Mouse (Mus musculus) Patski (cell line): ENCODE results near the gene Tpi1. TPM values are rescaled to one million over a fixed set of nuclear protein-coding genes. Genes with fewer than 3 reads are reported as not detected.
"Not testable (repeated sequence)": the region's sequence is repeated elsewhere in the genome, so short reads cannot be mapped to it uniquely, and the experiment has no call there.

Source experiments
- ATAC-seq: fragments of 100-300 bp; one replicate; pipeline ENCODE4 v1.8.0; 2021
- CTCF ChIA-PET: fragments of 350-600 bp; sonication (Branson Sonifier 250); formaldehyde crosslinking; loops from one replicate; lab custom pipeline; 2022; ENCODE audit warnings: inconsistent platforms; lab: Charles Lee
- POLR2A ChIA-PET: fragments of 350-600 bp; sonication (Branson Sonifier 250); formaldehyde crosslinking; loops from one replicate; lab custom pipeline; 2022; ENCODE audit warnings: antibody characterized with exemption, inconsistent platforms; lab: Charles Lee
- DNase-seq: peaks from one replicate; pipeline ENCODE4 v3.0.0-alpha.2; 2011; ENCODE audit warnings: low read depth, low spot score
- H3K27me3 ChIP-seq: fragments of 371-371 bp; one replicate; pipeline ENCODE4 v1.5.1; 2021
- CTCF ChIP-seq: fragments of 100-300 bp; IDR thresholded peaks from one replicate; pipeline ENCODE4 v1.5.1; 2021
- in situ Hi-C: fragments of 300-500 bp; cut with MboI; formaldehyde crosslinking; loops from 3 replicates; pipeline ENCODE4 v1.11.1; 2018; ENCODE audit warnings: low pct_unique_long_range_greater_than_20kb, mixed read lengths
- polyA plus RNA-seq: library from polyadenylated mRNA; unstranded; gene quantifications from one replicate; pipeline ENCODE4 v1.2.3, GENCODE M21; 2021

Gene Tpi1
- polyA plus RNA-seq, 1 experiment from 2014 or later = 1,211 TPM

DNA sequence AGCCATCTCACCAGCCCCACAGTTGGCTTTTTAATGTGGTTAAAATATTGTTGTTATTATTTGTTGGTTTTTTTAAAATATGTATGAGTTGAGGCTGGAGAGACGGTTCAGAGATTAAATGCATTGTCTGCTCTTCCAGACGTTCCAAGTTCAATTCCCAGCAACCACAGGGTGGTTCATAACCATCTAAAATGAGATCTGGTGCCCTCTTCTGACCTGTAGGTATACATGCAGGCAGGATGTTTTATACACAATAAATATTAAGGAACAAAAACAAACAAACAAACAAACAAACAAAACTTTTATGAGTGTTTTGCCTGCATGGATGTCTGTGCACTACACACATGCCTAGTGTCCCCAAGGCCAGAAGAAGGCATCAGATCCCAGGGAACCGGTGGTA lies 11.0 kb downstream of the Tpi1 start:
- POLR2A ChIA-PET = no interaction called here
- CTCF ChIA-PET = interaction anchor here (1.3 to 1.5 kb wide), 2 partner anchors 10 to 43 kb away, joined by 4 to 9 read pairs; no protein-coding TSS in a partner anchor
- no peak for ATAC-seq

DNA sequence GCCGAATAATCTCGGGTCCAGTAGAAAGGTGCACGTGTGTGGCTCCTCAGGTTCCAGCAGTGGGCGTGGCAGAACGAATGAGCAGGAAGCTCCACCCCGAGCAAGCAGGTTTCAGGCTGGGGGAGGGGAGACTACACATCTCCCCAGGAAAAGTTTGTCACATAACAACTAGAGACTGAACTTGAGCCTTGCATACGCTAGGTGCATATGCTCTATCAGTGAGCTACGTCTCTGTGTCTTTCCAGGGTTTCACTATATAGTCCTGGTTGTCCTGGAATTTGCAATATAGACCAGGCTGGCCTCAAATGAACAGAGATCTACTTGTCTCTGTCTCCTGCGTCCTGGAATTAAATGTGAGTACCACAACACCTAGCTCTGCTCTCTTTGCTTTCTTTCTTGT lies 11.7 kb downstream of the Tpi1 start:
- CTCF ChIA-PET = interaction anchor here (1.5 kb wide), 1 partner anchor 9 kb away, joined by 9 read pairs; no protein-coding TSS in a partner anchor
- DNase-seq, ATAC-seq, in situ Hi-C loops, H3K27me3 ChIP-seq, POLR2A ChIA-PET: not testable (repeated sequence)

More for the DNA sequence above, 11.0 kb downstream of the Tpi1 start:
- TF ChIP-seq CTCF = no peak
- in situ Hi-C loops = no loop called here
- no peaks in the 10 kb centered on the region for H3K27me3 ChIP-seq
- no peak for DNase-seq

DNA sequence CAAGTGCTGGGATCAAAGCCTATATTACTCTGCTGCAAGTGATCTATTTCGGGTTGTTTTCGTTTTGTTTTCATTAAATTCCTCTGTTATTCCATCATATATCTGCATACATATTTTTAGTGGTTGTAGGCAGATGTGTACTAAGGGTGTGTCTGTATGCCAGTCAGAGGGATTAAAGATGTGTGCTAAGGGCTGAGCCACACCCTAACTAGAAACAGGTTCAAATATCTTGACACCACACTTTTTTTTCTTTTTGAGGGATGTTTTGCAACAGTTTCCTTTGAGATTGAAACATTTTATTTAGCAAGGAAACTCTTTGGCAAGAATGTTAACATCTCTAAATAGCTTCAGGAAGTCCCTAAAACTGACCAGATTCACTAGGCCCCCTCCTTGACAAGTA lies 17.9 kb downstream of the Tpi1 start:
- in situ Hi-C loops = no loop called here
- no peak for ATAC-seq
- CTCF ChIA-PET = interaction anchor here (1.4 to 2.1 kb wide), 3 partner anchors 9 to 15 kb away, joined by 4 to 7 read pairs (median 5); no protein-coding TSS in a partner anchor

DNA sequence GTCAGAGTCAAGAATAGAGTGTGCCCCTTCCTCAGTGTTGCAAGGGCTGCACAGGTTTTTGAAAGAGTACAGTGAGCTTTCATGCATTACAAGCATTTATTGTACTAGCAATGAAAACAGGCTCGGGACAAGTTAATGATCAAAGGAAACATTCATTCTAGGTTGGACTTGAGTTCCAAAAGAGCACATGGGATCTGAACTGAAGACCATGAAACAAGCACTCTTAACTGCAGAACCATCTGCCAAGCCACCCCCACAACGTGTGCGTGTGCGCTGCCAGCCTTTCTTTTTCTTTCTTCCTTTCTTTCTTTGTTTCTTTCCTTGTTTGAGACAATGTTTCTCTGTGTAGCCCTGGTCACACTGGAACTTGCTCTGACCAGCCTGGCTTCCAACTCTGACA lies 18.3 kb downstream of the Tpi1 start:
- in situ Hi-C loops = no loop called here
- no peak for DNase-seq
- TF ChIP-seq CTCF = no peak
- ChIA-PET POLR2A (no interaction called here), CTCF (interaction anchor here (1.4 to 2.1 kb wide), 3 partner anchors 10 to 16 kb away, joined by 4 to 7 read pairs (median 5); no protein-coding TSS in a partner anchor)
- ATAC-seq = no peak
- H3K27me3 ChIP-seq = no peaks in the 10 kb centered on the region

More for the DNA sequence above, 17.9 kb downstream of the Tpi1 start:
- DNase-seq = no peak
- H3K27me3 ChIP-seq = no peaks in the 10 kb centered on the region
- POLR2A ChIA-PET = no interaction called here
- TF ChIP-seq CTCF = no peak

DNA sequence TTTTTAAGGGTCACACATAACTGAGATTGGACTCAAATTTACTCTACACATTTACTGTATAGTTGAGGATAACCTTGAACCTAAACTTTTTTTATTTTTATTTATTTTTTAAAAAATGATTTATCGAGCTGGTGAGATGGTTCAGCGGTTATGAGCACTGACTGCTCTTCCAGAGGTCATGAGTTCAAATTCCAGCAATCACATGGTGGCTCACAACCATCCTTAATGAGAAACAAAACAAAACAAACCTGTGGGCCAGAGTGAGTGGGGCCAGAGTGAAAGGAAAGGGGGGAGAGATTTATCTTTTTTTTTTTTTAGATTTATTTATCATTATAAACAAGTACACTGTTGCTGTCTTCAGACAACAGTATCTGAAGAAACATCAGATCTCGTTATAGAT lies 22.2 kb downstream of the Tpi1 start:
- CTCF ChIA-PET = interaction anchor here (2.7 kb wide), 1 partner anchor 11 kb away, joined by 9 read pairs; no protein-coding TSS in a partner anchor
- POLR2A ChIA-PET = interaction anchor here (1.4 kb wide), 1 partner anchor 16 kb away, joined by 3 read pairs; no protein-coding TSS in a partner anchor
- DNase-seq (no peak), ATAC-seq (no peak)
- H3K27me3 ChIP-seq = no peaks in the 10 kb centered on the region
- no peak for TF ChIP-seq CTCF
- in situ Hi-C loops = no loop called here

DNA sequence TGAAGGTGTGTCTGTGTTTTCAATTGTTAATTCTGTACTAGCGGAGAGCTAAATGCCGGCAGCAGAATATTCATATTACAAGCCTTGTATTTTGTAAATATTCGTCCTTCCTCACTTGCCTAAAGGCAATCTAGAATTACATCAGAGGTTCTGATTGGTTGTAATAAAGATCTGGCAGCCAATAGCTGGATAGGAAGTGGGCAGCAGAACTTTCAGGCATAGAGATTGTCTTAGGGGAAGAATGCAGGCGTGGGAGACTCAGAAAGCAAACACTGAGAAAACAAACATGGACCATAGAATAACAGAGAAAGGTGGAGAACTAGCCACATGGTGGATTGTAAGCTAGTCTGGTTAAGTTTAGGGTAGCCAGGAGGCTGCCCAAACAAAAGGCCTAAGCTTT lies 24.0 kb downstream of the Tpi1 start:
- no peak for TF ChIP-seq CTCF
- ChIA-PET POLR2A (no interaction called here), CTCF (no interaction called here)
- in situ Hi-C loops = no loop called here
- ATAC-seq (no peak), DNase-seq (no peak)
- no peaks in the 10 kb centered on the region for H3K27me3 ChIP-seq

DNA sequence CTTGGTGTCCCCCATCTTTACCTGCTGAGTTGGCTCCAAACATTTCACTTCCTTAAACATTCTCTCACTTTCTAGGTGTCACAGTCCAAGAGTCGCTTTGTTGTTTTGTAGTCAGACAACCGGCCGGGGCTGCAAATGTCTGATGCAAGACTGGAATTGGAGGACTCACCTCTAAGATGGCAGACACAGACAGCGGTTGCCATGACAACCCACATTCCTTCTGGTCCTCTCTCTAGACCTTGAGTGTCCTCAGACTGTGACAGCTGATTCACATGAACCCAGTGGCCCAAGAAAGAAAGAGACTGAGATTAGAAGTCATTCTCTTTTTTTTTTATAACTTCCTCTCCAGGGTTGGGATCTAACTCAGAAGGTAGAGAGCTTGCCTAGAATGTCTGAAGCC lies 24.6 kb downstream of the Tpi1 start:
- H3K27me3 ChIP-seq = no peaks in the 10 kb centered on the region
- CTCF ChIA-PET = no interaction called here
- in situ Hi-C loops = no loop called here
- ATAC-seq (no peak), DNase-seq (no peak)
- TF ChIP-seq CTCF = no peak
- POLR2A ChIA-PET = no interaction called here

DNA sequence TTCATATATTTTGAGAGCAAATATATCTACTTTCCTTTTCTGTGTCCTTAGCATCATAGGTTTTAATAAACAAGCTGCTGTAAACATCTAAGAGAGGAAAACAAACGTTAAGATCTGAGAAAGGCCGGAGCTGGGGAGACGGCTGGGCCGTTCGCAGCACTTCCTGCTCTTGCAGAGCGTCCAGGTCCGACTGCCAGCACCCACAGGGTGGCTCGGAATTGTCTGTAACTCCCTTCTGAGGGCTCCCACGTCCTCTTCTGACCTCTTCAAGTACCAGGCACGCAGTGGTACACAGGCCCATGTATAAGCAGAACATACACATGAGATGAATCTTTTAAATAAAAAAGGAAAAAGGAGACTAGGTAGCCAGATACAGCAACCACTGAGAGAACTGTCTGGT lies 26.4 kb downstream of the Tpi1 start:
- ATAC-seq = no peak
- no peak for DNase-seq
- ChIA-PET POLR2A (no interaction called here), CTCF (interaction anchor here (1.1 kb wide), 1 partner anchor 12 kb away, joined by 3 read pairs; no protein-coding TSS in a partner anchor)
- no peaks in the 10 kb centered on the region for H3K27me3 ChIP-seq
- in situ Hi-C loops = no loop called here
- TF ChIP-seq CTCF = no peak

DNA sequence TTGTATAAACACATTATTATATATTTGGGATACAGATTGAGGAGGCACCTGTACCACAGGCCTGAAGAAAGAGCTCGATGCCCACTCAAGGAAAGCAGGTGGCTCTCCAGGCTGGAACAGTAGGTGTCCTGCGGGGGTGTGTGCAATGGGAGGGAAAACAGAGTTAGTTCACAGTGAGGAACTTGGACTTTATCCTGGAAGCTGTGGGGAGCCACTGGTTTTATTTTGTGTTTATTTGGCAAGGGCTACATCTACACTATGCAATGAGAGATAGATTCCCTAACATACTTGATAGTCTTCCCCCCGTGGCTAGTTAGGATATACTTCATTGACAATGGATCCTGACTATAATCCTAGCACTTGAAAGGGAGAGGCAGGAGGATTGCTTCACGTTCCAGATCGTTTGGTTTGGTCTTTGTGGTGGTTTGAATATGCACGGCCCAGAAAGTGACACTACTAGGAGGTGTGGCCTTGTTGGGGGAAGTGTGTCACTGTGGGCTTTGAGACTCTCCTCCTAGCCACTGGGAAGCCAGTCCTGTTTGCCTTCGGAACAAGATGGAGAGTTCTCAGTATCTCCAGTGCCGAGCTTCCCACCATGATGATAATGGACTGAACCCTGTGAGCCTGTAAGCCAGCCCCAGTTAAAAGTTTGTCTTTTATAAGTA lies 27.2 kb downstream of the Tpi1 start:
- no peaks in the 10 kb centered on the region for H3K27me3 ChIP-seq
- no peak for TF ChIP-seq CTCF
- ChIA-PET POLR2A (no interaction called here), CTCF (no interaction called here)
- in situ Hi-C loops = no loop called here
- DNase-seq (no peak), ATAC-seq (no peak)

DNA sequence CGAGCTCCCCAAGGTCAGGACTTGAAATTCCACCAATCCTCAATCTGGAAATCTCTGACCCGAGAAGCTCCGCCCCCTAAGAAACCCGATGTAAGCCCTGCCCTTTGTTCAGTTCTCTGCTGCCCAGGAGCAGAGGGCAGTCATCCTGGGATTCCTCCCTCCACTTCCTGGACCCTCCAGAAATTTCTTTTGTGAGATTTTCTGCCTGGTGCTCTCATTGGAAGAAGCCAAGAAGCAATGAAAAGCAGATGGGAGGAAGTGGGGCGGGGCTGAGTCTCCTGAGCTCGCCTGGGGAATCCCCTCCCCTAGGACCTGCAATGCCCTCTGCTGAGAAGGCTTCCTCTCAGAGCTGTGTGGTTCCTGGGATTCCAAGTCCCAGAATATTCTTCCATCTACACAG lies 31.7 kb downstream of the Tpi1 start:
- ATAC-seq (no peak), DNase-seq (no peak)
- ChIA-PET CTCF (interaction anchor here (0.7 to 1.0 kb wide), 2 partner anchors 25 to 27 kb away, joined by 3 read pairs; no protein-coding TSS in a partner anchor), POLR2A (interaction anchor here (0.6 to 1.4 kb wide), 2 partner anchors 27 to 354 kb away, joined by 3 to 4 read pairs; no protein-coding TSS in a partner anchor)
- peaks cover 4% of the 10 kb centered on the region for H3K27me3 ChIP-seq
- in situ Hi-C loops = no loop called here
- no peak for TF ChIP-seq CTCF

DNA sequence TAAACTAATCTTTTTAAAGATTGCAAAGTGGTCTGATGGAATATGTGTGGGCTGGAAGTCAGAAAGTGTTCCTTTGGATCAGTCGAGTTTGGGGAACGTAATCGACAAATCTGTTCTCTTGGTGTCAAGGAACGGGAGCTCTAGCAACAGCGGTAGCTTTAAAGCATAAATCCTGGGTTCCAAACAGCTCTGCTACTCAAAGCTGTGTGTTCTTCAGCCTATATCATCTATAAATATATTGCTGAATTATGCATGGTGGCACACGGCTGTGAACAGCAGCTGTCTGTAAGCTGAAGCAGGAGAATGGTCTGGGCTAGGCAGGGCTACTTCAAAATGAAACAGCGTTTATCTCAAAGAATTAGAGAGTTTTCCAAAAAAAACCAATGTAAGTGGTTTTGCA lies 33.2 kb downstream of the Tpi1 start:
- ChIA-PET POLR2A (no interaction called here), CTCF (interaction anchor here (0.7 kb wide), 1 partner anchor 373 kb away, joined by 3 read pairs; no protein-coding TSS in a partner anchor)
- no peak for TF ChIP-seq CTCF
- no peak for DNase-seq
- H3K27me3 ChIP-seq = peaks cover 4% of the 10 kb centered on the region
- ATAC-seq = no peak
- in situ Hi-C loops = no loop called here
